Mouse (Mus musculus) adipocyte (in vitro differentiated cells): ENCODE measurements at regions not wholly inside any gene's neighbourhood (a gene's known extent, or its start where the extent isn't known, plus 50 kb on each side); places are given as distances from the start of the nearest gene placed in this dataset.

ENCODE experiments used
- DNase-seq: peaks from one replicate; pipeline ENCODE4 v3.0.0-alpha.2; 2016; ENCODE audit warnings: low spot score

- no peak for DNase-seq
These were observed 156.5 kb downstream of the Rplp1 start for GRCm38 (mm10) chr9:61757806-61758205.

- DNase-seq: no peak
These were observed 157.5 kb downstream of the Rplp1 start for GRCm38 (mm10) chr9:61756801-61757342.

DNA sequence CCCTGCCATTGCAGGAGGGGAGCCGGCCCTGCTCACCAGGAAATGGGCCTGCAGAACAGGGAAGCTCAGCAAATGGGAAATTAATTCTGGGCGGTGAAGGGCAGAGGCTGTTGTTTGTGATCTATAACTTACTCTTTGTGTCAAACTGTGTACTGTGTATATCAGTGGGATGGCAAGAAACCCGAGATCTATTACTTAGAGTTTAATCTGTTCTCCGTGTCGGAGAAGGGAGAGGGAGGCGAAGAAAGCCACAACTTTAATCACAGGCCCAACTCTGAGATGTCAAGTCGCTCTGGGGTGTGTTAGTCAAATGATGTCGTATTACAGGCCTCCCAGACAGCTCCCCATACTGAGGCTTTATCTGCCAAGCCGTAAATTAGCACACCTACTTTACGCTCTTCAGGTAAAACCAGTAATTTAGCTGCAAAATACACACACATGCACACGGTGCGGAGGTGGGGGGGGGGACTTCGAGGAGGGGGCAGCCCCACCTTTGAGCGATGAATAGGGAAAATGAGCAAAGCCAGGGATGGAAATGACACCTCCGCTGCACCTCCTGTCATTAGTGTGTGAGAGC lies 158.0 kb downstream of the Rplp1 start:
- DNase-seq: no peak

- no peak for DNase-seq
These were observed 159.0 kb downstream of the Rplp1 start for GRCm38 (mm10) chr9:61755311-61755710.

DNA sequence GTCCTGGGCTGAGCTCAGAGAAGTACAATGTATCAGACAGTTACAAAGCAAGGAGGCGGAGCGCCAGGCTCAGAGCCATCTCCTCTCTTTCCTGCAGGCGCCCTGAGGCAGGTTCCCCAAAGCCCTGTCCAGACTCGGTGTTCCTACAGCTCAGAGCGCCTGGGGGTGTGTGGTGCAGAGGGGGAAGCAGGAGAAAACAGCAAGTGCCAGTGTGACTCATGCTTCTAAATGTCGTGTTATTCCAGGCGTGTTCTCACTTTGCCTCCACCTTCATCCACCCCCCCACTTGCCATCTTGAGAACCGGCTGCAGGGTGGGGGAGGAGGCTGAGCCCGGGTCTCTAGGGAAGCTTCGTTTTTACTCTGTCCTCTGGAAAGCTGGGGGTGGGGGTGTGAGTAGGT lies 160.5 kb downstream of the Rplp1 start:
- no peak for DNase-seq

DNA sequence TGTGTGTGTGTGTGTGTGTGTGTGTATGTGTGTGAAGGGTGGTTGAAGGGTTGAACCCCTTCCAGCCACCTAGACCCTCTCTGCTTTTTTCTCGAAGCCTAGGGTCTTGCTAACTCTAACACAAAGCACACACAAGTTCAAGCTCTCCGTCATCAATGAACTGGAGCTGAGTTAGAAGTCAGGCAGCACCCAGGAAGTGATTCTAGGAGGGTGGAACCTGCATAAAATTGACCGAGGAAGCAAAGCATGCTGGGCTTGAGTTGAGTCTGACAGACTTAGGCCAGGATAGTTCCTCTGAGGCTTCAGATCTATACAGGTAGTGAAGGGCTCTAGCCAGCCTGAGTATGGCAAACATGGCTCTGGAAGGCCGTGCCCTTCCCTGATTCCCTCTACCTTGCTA lies 165.1 kb downstream of the Rplp1 start:
- no peak for DNase-seq

- no peak for DNase-seq
These were observed 165.9 kb downstream of the Rplp1 start for GRCm38 (mm10) chr9:61748416-61748815.

DNA sequence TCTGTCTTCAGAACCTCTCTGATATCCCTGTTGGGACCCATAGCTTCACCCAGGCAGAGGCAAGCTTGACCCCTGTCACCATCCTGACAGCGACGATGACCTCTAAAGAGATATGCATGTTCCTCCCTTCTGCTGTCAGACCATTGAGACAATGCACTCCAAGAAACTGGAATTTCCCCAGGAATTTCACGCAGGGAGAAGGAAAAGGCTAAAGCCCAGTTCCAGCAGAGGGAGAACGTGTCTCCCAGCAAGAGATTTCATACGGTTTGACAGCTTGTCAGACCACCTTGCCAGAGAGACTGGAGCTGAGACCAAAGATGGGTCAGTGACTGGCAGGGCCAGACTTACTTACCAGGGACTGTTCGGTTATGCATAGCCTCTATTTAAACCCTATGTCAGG lies 167.9 kb downstream of the Rplp1 start:
- no peak for DNase-seq

GRCm38 (mm10) chr9:61745301-61745801 lies 169.0 kb downstream of the Rplp1 start:
- no peak for DNase-seq

DNA sequence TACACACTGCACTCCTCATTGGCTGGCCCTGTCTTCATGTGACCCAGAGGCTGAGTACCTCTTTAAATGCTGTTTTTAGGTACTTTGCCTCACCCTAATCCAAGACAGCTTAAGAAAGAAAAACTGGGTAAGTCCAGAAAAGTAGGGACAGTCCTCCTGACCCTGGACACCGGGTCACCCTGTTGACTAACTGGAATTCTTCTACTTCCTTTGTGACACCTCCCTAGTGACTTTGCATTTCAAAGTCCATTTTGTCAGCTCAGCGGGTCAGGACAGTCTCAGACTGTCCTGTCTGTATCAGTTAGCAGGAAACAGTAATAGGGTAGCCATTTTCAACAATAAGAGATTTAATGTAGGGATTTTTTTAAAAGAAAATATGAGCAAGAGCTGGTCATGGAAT lies 180.8 kb downstream of the Rplp1 start:
- DNase-seq: no peak

DNA sequence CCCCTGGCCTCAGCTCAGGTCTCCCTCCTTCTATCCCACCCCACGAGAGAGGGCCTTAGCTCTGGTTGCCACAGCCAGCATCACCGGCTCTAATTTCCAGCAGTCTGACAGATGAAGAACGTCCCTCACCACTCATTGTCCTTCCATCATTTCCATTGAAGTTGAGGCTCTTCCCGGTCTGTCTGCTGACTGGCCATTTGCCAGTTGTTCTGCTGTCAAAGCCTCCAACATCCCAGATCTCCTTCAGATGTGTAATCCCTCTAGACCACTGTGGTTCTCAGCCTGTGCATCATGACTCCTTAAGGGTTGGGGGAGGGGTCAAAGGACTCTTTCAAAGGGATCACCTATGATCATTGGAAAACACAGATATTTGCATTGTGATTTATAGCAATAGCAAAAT lies 181.6 kb downstream of the Rplp1 start:
- DNase-seq: no peak

DNA sequence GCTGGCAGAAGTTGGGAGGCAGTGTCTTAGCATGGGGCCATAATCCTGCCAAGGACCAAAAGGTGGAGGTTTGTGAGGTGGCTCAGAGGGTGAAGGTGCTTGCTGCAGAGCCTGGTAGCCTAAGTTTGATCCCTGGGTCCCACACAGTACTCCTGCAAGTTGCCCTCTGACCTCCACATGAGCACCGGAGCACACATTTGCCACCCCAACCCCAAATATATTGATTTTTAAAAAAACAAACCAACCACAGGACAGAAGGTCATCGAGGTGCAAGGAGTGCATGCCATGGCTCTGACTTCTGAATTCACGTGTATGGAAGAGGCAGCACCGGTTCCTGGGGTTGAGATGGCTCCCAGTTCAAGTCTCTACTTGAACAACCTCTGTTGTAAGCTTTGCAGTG lies 186.2 kb downstream of the Rplp1 start:
- no peak for DNase-seq

- DNase-seq: no peak
These were observed 186.7 kb downstream of the Rplp1 start for GRCm38 (mm10) chr9:61727651-61728050.

DNA sequence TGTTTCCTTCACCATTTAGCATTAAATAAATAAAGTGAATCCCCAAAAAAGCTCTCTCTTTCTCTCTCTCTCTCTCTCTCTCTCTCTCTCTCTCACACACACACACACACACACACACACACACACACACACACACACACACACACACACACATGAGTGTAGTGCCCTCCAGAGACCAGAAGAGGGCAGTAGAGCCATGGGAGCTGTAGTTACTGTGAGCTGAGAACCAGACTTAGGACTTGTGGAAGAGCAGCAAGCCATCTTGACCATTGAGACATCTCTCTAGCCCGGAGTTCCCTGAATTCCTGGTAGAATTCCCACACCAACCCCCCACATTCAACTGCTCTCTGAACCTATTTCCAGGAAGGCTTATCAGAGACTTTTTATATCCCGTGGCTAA lies 190.3 kb downstream of the Rplp1 start:
- DNase-seq: no peak

- peak; percentile 62 for DNase-seq
These were observed 191.2 kb downstream of the Rplp1 start for GRCm38 (mm10) chr9:61723021-61723581.

DNA sequence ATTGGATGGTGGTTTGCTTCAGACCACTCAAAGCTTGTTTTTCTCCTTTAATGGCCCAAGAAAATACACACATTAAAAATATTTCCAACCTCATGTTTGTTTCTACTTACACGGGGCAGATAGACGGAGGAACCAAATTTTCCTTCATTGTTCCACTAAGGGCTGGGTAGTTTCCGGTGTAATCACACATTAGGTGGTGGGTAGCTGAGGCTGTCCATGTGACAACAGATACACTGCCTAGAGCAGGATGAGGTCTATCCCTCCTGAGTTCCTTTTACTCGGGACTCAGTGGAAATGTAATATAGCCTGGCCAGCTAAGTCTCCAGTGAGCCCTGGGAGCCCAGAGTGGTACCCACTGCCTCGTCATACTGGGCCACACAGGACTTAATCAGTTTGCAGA lies 192.5 kb downstream of the Rplp1 start:
- DNase-seq: no peak

DNA sequence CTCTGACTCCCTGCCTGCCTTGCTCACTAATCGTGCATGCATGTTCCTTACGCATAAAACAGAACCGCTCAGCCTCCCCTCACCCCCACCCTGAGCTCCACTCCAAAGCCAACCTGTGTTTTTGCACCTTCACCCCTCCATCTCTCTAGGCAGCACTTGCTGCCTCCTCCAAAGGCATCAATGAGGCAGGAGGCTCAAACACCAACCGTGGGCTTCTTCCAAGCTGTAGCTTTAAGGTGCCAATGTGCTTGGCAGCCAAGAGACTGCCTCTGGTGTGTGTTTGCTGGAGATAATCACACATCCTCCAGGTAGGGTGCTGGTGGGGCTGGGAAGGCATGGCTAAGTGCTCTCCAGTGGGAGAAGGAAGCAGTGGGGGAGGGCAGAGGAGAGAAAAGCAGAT lies 193.3 kb downstream of the Rplp1 start:
- DNase-seq: no peak

GRCm38 (mm10) chr9:61720206-61720605 lies 194.1 kb downstream of the Rplp1 start:
- no peak for DNase-seq

DNA sequence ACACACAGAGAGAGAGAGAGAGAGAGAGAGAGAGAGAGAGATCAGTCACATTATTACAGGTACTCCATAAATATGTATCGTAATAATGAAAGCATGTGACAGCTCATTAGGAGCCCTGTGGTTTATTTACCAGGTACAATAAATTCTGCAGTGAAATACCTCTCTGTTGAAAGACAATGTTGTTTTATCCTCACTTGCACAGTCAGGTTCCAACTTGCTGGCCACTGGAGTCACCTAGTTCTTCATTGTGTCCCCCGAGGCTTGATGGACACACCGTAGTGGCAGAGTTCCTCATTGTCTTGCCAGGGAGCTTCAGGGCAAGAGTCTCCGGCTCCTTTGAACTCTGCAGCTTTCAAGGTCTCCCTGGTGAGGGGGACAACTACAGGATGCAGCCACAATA lies 197.6 kb downstream of the Rplp1 start:
- DNase-seq: no peak

GRCm38 (mm10) chr9:61714331-61715035 lies 199.9 kb downstream of the Rplp1 start:
- no peak for DNase-seq

DNA sequence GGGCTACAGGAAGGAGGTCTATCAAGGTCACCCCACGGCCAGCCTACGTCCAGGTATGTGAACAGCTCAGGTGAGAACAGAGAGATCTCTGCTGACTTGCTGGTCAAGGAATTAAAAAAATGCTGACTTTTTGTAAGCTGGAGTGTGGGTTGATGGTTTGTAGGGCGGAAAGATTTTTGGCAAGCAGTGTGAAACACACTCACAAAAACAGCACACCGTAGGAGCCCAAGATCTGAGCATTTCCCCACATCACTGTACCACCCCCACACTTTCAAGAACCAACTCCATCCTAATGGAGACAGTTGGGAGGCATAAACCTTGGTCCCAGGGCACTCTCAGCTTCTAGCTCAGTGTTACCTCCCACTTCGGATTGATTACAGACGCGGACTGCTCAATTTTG lies 200.5 kb downstream of the Rplp1 start:
- DNase-seq: no peak

GRCm38 (mm10) chr9:61711296-61711695 lies 203.0 kb downstream of the Rplp1 start:
- no peak for DNase-seq

- DNase-seq: no peak
These were observed 206.5 kb downstream of the Rplp1 start for GRCm38 (mm10) chr9:61707875-61708274.
